Mouse (Mus musculus) kidney, postnatal 14 days (tissue): ENCODE measurements around the gene Rbks.
"Not testable (repeated sequence)": the region's sequence is repeated elsewhere in the genome, so short reads cannot be mapped to it uniquely, and the experiment has no call there.

Experiments
- DNase-seq: peaks from one replicate; pipeline ENCODE4 v3.0.0; 2022; ENCODE audit warnings: mixed read lengths

Rbks gene

DNA sequence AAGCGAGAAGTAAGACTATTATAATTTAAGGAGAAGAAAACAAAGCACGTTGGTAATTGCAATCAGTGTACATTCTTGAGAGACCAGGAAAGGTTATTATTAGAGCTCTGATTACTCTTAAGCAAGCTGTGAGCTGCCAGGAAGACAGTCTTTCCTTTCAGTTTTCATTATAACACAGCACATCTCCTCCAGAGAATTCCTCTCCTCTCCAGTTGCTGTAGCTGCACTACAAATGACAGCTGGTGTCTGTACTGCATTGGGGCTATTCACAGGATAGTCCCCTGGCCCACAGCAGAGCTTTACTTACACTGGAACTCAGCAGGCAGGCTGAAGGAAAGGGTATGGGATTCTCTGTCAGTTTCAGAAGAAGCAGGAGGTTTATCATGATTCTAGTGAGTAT lies 24.0 kb downstream of the Rbks start:
- no peak for DNase-seq

DNA sequence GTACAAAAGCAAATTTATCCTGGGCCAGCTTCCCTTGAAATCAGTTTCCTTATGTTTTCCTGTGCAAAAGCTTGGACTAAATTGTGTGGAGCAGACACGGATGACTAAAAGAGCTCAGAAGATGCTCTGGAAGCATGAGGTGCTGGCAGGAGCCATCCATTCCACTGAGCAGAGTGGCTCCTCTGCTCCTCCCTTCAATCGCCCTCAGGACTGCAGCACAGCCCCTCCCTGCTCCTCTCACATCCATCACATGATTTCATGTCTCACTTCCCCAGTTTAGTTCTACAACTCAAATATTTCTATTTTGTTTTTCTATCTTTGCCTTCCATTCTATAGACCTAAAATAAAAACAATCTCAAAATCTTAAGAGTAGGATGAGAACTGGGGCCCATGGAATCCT lies 26.3 kb downstream of the Rbks start:
- DNase-seq, result no peak

DNA sequence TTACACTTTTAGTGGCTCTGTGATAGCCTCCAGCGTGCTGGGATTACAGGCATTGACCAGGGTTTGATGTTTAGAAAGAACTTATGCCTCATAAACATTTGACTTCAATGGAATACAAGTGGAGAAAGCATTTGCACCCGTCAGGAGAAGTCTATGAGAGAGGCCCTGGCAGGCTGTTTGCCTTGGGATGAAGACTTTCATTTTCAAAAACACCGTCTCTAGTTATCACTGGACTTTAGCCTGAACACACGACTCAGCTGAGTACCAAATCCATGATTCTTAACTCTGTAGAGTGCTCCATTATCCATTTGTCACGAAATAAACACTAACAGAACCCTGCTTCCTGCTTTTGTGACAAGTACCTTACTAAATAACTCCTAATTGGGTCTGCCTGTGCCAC lies 27.4 kb downstream of the Rbks start:
- no peak for DNase-seq

DNA sequence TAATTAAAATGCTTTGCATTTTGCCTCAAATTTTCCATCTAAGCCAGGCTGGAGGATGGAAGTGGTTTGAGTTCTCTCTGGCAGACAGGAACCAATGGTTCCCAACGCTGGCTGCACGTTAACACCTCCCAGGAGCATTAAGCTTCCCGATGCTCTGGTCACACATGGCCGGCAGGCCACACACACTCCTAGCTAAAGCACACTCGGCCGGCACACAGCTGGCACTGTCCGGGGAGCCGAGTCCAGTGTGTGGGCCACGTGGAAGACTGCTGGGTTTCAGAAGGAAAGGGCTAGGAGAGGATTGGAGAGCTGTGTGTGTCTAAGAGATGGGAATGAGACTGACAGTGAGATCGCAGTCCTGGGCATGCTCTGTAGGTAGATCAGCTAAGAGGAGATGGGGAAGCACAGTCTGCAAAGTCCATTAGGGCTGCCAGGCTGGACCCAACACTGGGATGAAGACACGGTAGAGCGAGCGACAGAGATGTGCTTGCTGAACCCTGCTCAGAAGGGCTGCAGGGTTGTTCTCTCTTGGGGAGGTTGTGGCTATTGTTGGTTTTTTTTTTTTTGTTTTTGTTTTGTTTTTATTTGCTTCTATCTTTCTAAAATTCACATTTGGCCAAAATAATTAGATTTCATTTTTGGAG lies 29.0 kb downstream of the Rbks start:
- DNase-seq, result no peak

DNA sequence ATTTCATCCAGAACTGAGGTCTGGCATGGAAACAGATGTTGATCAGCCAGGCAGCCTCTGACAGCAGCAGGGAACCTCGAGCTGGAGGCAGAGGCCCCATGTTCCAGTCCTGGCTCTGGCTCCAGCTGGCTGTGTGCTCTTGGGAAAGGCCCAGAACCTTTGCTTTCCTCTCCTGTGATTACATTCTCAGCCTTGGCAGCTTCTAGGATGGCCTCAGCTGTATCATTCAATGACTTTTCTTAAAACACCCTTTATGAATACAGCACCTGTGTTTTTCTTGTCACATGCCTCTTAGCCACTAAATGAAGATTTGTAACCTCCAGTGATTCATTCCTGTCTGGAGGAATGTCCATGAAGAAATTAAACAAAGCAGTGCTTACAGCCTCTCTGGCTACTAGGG lies 31.3 kb downstream of the Rbks start:
- no peak for DNase-seq

DNA sequence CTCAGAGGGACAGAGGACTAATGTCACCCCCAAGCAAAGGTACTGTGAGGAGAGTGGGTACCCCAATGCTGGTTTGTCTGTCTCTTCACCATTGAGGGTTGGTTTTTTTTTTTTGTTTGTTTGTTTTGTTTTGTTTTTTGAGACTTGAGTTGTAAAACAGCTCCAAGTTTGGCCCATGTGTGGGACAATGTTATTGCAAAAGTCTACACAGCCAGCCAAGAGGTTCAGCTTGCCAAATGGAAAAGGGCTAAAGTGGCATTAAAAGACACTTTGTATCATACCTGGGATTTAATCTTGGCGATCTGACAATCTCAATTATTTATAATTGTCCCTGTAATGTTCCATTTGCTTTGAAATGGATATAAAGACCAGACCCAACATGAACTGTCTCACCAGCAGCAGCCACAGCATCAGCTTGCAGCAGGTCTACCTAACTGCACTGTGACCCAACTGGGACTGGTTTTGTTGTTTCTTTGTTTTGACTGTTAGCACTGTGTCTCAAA lies 41.7 kb downstream of the Rbks start:
- DNase-seq, result no peak

DNA sequence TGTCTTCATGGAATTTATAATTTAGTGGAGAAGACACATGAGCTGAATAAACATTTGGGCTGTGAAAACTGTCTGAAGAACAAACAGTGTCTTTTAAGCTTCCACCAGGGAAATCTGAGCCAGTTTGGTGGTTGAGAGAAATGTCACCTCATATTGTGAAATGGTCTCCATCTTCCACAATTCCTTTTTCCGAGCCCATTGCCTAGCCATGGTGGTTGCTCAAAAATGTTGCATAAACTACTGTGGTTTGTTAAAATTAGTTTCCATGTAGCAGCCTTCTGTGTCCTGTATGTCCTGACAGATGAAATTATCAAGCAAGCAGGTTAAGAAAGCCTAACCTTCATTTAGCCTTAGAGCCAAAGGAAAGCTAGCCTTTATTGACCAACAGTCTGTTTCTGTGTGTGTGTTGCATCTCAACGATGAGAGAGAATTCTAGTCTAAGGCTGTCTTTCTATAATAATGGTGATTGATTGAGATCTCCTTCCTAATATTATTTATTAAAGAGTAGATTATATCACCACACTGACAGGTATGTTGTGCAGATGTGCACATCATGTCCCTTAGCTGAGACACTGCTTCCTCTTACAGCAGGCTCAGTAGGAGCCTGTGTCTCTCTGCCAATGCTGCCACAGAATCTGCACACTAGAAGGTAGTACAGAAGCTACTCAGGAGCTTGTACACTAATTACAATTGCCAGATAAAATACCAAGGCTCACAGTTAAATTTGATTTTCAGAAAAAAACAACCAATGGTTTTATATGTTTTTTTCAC lies 46.7 kb downstream of the Rbks start:
- DNase-seq, result no peak

DNA sequence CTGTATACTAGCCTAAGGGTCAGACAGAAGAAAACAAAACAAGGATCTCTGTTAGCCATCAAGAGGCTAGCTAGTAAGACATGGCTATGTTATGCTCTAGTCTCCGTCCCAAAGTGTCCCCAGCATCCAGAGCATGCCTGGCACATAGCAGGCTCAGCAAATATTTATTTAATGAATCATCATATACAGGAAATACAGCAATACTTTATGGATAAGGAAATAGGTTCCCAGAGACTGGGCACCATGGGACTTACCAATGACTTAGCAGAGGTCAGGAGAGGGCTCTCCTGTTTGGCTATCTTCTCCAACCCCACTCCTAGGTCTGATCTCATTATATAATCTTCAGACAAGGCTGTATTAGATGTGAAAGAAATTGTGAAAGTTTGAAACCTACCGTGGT lies 50.1 kb downstream of the Rbks start:
- no peak for DNase-seq

DNA sequence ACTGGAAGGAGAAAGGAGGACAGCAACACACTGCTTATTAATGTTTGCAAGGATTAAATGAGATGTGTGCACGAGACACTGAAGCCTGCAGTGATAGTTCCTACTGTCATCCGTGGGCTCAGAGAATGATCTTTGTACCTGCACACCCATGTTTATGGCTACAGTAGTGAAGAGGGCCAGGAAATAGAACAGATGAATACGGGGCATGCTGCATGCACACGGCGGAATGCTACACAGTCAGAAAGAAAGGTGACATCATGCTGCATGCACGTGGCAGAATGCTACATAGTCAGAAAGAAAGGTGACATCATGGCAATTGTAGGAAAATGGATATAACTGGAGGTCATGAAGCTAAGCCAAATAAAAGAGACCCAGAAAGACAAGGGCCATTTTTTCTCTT lies 50.9 kb downstream of the Rbks start:
- DNase-seq, result no peak

DNA sequence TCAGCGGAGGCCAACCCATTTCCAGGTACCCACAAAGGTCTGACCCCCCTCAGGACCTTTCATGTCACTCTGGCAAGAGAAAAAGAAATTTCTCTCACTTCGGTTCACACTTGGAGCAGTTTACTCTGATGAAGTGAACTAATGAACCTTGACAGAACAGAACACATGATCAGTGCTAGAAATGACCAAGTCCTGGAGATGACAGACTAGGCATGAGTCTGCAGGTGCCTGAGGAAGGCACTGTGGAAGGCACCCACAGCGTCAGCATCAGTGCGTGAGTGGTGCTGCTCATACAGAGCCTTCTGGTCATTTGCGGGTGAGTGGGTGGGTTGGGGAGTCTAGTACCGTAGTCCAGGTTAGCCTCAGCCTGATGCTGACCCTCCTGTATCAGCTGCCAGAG lies 51.6 kb downstream of the Rbks start:
- no peak for DNase-seq

DNA sequence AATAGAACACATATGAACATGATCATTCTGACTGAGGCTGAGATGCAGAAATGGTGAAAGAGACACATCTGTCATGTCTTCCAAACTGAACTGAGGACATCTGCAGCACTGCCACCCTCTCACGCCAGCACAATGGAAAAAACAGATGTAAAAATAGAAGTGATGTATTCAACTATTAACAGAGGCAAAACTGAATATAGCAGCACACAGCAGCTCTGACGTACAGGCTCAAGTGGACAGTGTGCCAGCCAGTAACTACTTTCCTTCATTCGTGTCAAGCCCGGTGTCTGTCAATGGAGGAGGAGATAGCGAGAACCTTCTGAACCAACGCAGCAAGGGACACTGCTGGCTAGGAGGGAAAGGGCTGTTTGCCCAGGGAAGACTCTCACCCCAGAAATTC lies 52.6 kb downstream of the Rbks start:
- DNase-seq, result no peak

DNA sequence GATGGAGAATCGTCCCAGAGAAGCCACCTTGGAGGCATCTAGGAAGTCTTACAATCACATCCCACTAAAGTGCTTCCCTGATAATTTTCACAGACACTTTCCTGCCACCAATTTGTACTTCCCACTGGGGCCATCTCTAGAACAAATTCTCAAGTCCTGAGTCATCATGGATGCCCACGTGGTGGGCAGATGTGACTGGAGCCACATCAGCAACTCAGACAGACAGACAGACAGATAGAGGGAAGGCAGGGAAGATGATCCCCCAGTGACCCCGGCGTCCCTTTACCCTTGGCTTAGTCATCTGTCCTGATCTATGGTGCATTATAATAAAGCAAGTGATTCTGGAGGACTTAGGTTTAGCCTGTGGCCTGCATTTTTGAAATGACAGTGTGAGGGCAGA lies 53.2 kb downstream of the Rbks start:
- DNase-seq, result no peak

DNA sequence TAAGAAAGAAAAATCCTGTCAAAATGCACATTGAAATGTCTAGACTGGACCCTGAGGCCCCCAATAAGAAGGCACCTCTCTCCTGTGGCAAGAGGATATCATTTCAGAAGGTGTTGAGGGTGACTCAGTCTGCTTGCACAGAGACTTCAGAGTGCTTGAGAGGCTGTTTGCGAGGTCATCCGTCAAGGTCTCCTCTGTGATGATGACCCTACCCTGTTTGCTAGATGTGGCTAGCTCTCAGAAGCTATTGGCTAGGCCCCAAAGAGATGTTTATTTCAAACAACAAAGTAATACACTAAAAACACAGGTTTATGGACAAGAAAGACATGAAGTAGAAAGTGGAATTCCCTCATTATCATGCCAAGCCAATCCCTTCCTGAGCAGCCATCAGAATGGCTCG lies 55.1 kb downstream of the Rbks start:
- DNase-seq, result no peak

DNA sequence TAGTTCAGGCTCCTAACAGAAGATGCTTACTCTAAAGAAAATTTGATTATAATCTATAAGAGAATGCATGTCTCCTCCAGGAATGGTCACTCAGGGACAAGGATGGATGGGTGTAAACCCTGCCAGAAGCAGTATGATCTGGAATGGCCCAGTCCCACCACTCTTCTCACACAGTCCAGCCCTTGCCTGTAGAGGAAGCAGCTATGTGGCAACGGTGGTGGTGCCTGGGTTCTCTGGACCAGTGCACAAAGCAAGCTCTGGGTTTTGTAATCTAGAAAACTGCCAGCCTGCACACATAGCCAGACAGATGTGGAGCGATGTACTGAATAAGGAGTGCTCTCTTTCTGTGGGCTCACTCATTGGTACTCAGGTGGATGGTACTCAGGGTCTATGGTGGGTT lies 56.9 kb downstream of the Rbks start:
- no peak for DNase-seq

DNA sequence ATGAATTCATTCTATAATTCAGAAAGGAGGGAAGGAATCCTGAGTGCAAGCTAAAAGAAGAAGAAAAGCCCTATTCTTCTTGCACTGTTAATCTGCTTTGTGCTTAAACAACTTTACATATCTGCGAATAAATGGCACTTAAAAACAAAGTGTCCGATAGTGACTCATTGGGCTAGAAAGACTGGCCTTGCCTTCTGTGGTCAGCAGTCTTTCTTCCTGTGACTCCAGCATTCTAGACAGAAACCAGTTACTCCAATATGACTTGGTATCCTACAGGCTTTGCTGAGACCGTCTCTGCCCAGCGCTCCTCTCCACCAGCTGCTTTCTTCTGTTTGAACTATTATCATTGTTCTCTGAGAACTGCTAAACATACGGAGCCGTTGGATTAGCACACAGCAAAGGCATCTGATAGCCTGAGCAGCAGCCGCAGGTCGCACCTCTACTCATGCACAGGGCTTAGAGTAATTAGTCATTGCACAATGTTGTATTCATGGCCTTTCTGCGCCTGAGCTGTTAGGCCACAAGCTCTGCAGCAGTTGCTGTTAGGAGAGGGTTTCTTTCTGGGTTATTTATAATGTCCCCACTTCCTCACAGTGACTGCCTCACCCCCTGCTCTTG lies 60.7 kb downstream of the Rbks start:
- no peak for DNase-seq

DNA sequence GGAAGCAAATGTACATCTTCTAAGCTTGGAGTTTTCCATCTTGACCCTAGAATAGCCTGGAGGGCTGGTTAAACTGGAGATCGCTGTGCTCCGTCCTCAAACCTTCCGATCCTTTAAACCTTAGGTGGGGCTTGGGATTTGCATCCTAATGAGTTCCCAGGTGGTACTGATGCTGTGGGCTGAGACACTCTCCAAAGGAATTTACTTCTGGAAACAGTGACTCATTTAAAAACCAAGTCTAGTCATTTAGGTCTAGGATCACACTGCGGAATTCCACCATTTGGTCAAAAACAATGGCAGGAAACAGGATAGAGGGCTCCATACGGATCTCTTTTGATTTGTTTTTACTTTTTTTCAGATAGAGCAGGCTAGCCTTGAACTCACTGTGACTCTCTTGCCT lies 62.7 kb downstream of the Rbks start:
- DNase-seq, result no peak

DNA sequence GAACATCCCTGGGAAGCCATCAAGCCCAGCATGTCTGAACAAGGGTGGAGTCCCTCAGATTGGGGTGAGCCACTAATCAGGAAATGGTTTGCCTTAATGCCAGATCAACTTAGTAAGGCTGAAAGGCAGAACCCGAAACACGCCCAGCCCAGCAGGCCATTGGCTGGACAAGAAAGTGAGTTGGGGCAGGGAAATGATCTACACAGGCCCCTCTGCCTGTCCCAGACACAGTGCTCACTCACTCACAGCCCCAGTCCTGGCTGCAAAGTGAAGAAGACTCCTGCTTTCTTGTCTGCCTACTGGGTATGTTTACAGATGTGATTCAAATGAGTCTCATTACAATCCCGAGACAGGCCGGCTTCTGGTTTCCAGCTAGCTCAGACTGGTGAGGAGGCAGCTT lies 63.3 kb downstream of the Rbks start:
- DNase-seq, result no peak

DNA sequence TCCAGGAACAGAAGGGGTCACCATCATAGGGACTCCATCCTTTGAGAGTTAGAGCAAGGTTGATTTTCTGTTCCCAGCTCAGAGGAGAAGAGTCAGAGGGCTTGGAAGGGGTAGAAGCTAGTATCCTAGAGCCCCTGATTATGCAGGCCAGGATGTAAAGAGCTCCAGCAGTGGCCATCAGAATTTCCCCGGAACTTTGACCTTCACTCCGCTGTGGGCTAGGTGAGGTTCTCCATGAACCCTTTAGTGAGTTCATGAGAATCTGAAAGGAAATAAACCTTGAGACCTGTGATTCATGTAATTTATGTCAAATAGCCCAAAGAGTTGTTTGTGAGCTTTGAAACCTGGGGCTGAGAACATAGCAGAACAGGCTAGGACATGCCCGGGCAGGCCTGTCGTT lies 66.3 kb downstream of the Rbks start:
- DNase-seq, result not testable (repeated sequence)

DNA sequence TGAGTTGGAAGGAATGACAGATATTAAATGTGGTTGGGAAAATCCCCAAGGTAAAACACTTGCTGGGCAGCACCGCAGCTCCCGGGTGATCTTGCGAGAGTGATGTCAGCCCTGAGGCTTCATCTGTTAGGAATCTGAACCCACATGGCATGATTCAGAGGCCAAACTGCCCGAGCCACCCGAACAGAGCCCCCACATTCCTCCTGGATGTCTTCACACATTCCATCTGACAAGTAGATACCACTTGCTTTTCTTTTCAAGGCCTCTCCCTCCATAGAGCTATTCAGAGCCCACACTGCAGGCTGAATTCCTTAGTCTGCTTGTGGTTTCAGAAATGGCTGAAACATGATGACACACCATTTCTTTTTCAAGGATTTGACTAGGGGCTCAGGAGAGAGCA lies 67.4 kb downstream of the Rbks start:
- DNase-seq, result peak; percentile 39

DNA sequence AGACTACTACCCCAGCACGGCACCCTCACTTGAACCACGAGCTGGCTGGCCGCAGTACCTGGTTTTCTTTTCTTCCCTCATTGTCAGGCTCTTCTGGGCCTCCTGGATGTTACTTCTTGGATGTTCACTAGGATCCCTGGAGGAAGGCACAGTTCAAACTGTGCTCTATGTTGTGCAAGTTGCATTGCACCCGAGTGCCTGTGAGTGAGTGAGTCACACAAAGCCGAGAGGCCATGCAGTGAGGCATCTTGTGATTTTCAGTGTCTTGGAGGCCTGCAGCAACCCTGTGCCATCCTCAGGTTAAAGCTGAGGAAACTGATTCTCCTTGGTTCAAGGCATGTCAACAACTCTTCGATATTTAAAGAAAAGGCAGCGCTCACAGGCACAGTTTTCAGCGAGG lies 68.9 kb downstream of the Rbks start:
- no peak for DNase-seq

DNA sequence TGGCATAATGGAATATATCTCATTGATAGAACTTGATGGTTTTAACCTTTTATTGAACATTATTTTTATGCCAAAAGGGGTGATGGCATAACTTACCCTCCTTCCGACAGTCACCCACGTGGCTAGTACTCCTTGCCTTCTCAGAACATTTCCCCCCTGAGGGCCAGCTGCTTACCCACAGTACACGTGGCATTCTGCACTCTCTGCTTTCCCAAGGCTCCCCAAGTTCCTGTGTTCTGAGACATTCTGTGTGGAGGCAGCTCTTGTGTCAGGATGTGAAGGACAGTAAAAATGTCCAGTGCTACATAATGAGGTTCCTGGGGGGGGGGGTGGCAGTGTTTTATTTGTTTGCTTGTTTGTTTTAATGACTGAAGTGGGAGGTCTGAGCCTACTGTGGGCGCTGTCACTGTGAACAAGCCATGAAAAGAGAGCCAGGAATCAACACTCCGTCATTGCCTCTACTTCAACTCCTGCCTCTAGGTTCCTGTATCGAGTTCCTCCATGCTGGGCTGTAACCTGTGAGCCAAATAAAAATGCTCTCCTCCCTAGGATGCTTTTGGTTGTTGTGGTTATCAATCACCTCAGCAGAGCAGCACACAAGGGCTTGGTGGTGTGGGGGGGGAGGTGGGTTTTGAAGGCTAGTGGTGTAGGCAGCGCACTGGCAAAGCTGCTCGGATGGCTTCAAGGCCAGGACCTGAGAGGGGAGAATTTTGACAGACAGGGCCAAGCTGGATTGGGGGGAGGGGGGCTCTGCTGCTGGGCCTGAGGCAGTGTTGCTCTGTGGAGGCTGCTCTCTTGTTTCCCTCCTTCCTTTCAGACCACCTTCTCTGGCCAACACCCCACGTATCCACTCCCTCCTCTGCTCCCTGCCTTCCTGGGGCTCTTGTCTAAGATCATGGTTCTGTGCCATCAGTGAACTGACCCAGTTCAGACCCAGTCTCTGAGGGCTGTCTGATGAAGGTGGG lies 69.6 kb downstream of the Rbks start:
- no peak for DNase-seq

DNA sequence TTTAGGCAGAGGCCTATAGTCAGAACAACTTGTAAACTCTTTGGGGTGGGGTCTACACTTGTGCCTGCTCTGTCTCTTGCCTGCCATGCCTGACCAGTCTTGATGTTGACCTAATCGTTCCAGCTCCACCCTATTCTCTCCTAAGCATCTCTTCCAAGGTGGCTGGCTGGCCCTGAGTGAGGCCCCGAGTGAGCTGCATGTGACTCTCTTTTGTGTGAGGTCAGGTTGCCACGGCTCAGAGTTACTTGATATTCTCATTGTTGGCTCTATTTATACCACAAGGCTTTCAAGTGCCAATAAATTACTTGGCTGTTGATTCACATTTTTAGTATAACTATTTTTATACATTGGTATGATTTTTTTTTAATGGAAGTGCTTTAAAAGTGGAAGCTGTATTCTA lies 70.3 kb downstream of the Rbks start:
- no peak for DNase-seq

DNA sequence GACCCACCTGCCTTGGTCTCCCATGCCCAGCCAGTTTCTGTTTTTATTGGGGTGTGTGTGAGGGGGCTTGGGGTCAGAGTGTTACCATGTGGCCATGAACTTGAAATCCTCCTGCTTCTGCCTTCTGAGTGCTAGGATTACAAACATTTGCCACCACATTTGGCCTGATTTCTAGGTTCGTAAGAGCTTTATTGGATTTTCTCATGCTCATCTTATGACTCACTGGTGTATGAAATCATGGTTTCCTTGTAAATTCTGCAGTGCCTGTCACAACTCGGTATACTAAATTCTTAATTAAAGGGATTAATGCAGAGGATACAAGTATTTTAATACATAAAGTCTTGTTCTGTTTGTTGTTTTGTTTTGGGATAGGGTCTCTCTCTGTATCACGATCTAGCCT lies 77.1 kb downstream of the Rbks start:
- DNase-seq, result no peak
